Comparison of ENCODE assay signal across 7 mouse cellular contexts in the genomic region with DNA sequence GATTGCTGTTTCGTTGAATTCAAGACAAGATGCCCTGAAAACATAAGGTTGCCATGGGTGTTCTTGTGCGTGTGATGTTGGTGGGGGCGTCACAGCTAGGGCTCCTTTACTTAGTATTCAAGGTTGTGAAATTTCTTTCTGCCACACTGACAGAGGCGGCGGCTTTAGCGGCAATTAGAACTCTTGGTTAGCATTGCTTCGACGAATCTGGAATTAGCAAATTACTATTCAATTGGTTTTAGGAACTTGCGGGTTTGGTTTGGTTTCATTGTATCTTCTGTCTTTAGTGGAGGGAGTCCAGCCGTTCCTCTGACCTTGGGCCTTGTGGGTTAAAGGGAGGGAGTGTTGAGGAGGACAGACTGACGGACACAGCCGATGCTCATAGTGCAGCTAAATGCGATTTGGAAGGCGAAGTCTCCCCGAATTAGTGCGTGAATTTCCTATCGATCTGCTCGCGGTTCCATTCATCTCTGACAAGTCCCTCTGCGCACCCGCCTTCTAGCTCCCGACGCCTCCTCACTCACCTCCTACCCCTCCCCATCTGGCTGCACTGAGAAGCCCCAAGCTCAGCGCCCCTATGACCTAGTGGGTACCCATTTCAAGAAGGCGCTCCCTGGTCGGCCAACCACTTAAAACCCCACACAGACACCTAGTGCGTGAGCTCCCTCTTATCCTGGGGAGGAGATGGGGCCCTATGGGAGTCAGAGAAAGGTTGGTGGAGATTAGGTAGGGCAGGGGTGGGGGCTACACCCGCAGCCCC. TPM values are rescaled to one million over a fixed set of nuclear protein-coding genes. Genes with fewer than 3 reads are reported as not detected.
A peak's percentile ranks its signal among the peaks of the same experiment; 100 is the strongest.
DNase-seq lines count a peak whose midpoint lies in the region; ATAC-seq and TF ChIP-seq lines count a peak whose summit lies in the region.

A gene (plus strand): TSS at position 660 of the 760 bp plus-strand sequence.

- H3K4me1 ChIP-seq in spleen, adult 2 months (ENCODE audit: control insufficient read depth, insufficient read depth, insufficient read length): peaks cover 8% of the 10 kb centered on the region
- no peaks in the 10 kb centered on the region for H3K4me1 ChIP-seq in embryonic fibroblast, embryonic 13.5 days (ENCODE audit: control insufficient read depth, insufficient read depth, low read length)
- peaks cover 19% of the 10 kb centered on the region for H3K4me1 ChIP-seq in limb, embryonic 12.5 days (replicated peaks)
- peaks cover 5% of the 10 kb centered on the region; the same call in 1 of the 2 replicates for H3K4me1 ChIP-seq in stomach, embryonic 16.5 days (ENCODE audit: control insufficient read depth, insufficient read depth, low read length)

- H3K9me3 ChIP-seq in limb, embryonic 12.5 days: no peaks in the 10 kb centered on the region
- no peaks in the 10 kb centered on the region for H3K9me3 ChIP-seq in stomach, embryonic 16.5 days (replicated peaks; ENCODE audit: control insufficient read depth, low read length)

- H3K4me2 ChIP-seq in limb, embryonic 12.5 days: peak within 1 kb of the TSS; percentile 65
- H3K4me2 ChIP-seq in stomach, embryonic 16.5 days (ENCODE audit: low read depth, low read length): peak within 1 kb of the TSS; percentile 87

- peak within 1 kb of the TSS; percentile 63 for H3K4me3 ChIP-seq in spleen, adult 2 months (ENCODE audit: extremely low read depth, insufficient read depth, insufficient read length)
- peak within 1 kb of the TSS; percentile 52 for H3K4me3 ChIP-seq in embryonic fibroblast, embryonic 13.5 days (ENCODE audit: insufficient read depth, low read length)
- peak within 1 kb of the TSS; percentile 42 for H3K4me3 ChIP-seq in limb, embryonic 12.5 days (replicated peaks)
- H3K4me3 ChIP-seq in stomach, embryonic 16.5 days (replicated peaks; ENCODE audit: low read length): peak within 1 kb of the TSS; percentile 63

- no peak for TF ChIP-seq POLR2A in spleen, adult 2 months (IDR thresholded peaks at IDR 0.05; ENCODE audit: low read depth, low read length)
- TF ChIP-seq POLR2A in embryonic fibroblast, embryonic 13.5 days (IDR thresholded peaks at IDR 0.05; ENCODE audit: low read depth, low read length): no peak

- no peaks in the 10 kb centered on the region for H3K36me3 ChIP-seq in spleen, adult 2 months (ENCODE audit: control insufficient read depth, insufficient read depth, low read length)
- H3K36me3 ChIP-seq in limb, embryonic 12.5 days: no peaks in the 10 kb centered on the region
- H3K36me3 ChIP-seq in stomach, embryonic 16.5 days (ENCODE audit: control insufficient read depth, insufficient read depth, low read length): no peaks in the 10 kb centered on the region

- 35% methylated on average over 28 of the region's 28 CpGs for WGBS in spleen, adult 2 months
- 2% methylated on average over 28 of the region's 28 CpGs for WGBS in limb, embryonic 12.5 days
- 7% methylated on average over 28 of the region's 28 CpGs for WGBS in stomach, embryonic 16.5 days

- TF ChIP-seq CTCF in spleen, adult 2 months (IDR thresholded peaks at IDR 0.05; ENCODE audit: extremely low read depth, insufficient read depth, insufficient read length, insufficient replicate concordance): no peak
- TF ChIP-seq CTCF in embryonic fibroblast, embryonic 13.5 days (IDR thresholded peaks at IDR 0.05; ENCODE audit: borderline replicate concordance, insufficient read depth, low read length): no peak

- H3K27me3 ChIP-seq in spleen, adult 2 months (ENCODE audit: control insufficient read depth, insufficient read depth, low read length): peaks cover 13% of the 10 kb centered on the region
- peaks cover 97% of the 10 kb centered on the region for H3K27me3 ChIP-seq in limb, embryonic 12.5 days
- no peaks in the 10 kb centered on the region; the same call in 1 of the 2 replicates for H3K27me3 ChIP-seq in stomach, embryonic 16.5 days (ENCODE audit: control insufficient read depth, insufficient read depth, low read length)

- H3K9ac ChIP-seq in limb, embryonic 12.5 days (replicated peaks): peak within 1 kb of the TSS; percentile 48; the same call in 1 of the 2 replicates
- peak within 1 kb of the TSS; percentile 88 for H3K9ac ChIP-seq in stomach, embryonic 16.5 days (ENCODE audit: low read length)

- H3K27ac ChIP-seq in spleen, adult 2 months (ENCODE audit: insufficient read depth, low read length): peak within 1 kb of the TSS; percentile 74
- H3K27ac ChIP-seq in embryonic fibroblast, embryonic 13.5 days (ENCODE audit: insufficient read depth, low read length): peak within 1 kb of the TSS; percentile 93
- H3K27ac ChIP-seq in limb, embryonic 12.5 days: peak within 1 kb of the TSS; percentile 70; the same call in 1 of the 2 replicates
- H3K27ac ChIP-seq in stomach, embryonic 16.5 days (ENCODE audit: low read length): peak within 1 kb of the TSS; percentile 98

- no peak for ATAC-seq in limb, embryonic 12.5 days (ENCODE audit: insufficient number of reproducible peaks, insufficient read depth, low FRiP score, low TSS enrichment, low read depth)
- ATAC-seq in stomach, embryonic 16.5 days (ENCODE audit: insufficient read depth, low FRiP score): no peak

- DNase-seq in spleen, adult 2 months (ENCODE audit: low read depth in 1 of 2, low spot score in 2 of 2): no peak
- DNase-seq in spleen, adult 12 weeks (ENCODE audit: low spot score): no peak
- no peak for DNase-seq in right cerebral cortex, postnatal 25 days
- no peak for DNase-seq in cerebellum, adult 11-12 months

RNA-seq across cellular contexts. Expression of the gene that starts here (rescaled TPM):
- polyA plus RNA-seq in spleen, adult 2 months (2012; rRNA removed): 2.6 and 3.3 TPM in 2 replicates
- 8.3 and 10.4 TPM in 2 replicates for polyA plus RNA-seq in embryonic fibroblast, embryonic 13.5 days (2011; ENCODE audit: insufficient read length, low read depth, missing spikeins)
- polyA plus RNA-seq in limb, embryonic 12.5 days (2016; fragmentation: Nextera tagmentation; extraction: Ambion mirVana): 0.56 and 0.73 TPM in 2 replicates
- polyA plus RNA-seq in stomach, embryonic 16.5 days (2015; fragmentation: Nextera tagmentation; extraction: Ambion mirVana): 2.2 and 2.7 TPM in 2 replicates
